Mouse (Mus musculus) cortical plate, adult 2 months (tissue): ENCODE data around the gene Slit3.

Experiments
- CTCF ChIP-seq: fragments of 200-500 bp; IDR thresholded peaks from 2 replicates; pipeline ENCODE4 v1.5.1; 2011; ENCODE audit warnings: mild to moderate bottlenecking, control low read depth, low read length; ENCODE audit not compliant: insufficient read depth; ENCODE audit errors: extremely low read depth
- POLR2A ChIP-seq: fragments of 200-500 bp; IDR thresholded peaks from 2 replicates; pipeline ENCODE4 v1.6.1; 2011; ENCODE audit warnings: mild to moderate bottlenecking, low read length, control low read depth; ENCODE audit not compliant: insufficient read depth; ENCODE audit errors: extremely low read depth

- TF ChIP-seq POLR2A (no peak), CTCF (no peak)
Measured at GRCm38 (mm10) chr11:35663661-35664060, 542.6 kb downstream of the Slit3 start.
